Mouse (Mus musculus) heart, embryonic 16.5 days (tissue): Measurements from ENCODE around the gene Col4a2. TPM values are rescaled to one million over a fixed set of nuclear protein-coding genes. Genes with fewer than 3 reads are reported as not detected.

Experiments used
- ATAC-seq: fragments of 200-750 bp; cut with Nextera tagmentation; replicated peaks from 2 replicates; pipeline ENCODE4 v1.8.0; 2017; ENCODE audit warnings: moderate number of reproducible peaks; ENCODE audit not compliant: insufficient read depth, low FRiP score; ENCODE audit errors: extremely low read depth
- H3K27ac ChIP-seq: fragments of 300-500 bp; sonication (generic); 2 replicates; pipeline ENCODE4 v1.5.1; 2014; ENCODE audit warnings: mild to moderate bottlenecking, low read length, control low read depth, moderate library complexity
- H3K27me3 ChIP-seq: fragments of 300-500 bp; sonication (generic); 2 replicates; pipeline ENCODE4 v1.6.1; 2014; ENCODE audit warnings: low read length, mixed read lengths; ENCODE audit not compliant: control insufficient read depth, insufficient read depth
- H3K36me3 ChIP-seq: fragments of 300-500 bp; sonication (generic); 2 replicates; pipeline ENCODE4 v1.6.1; 2014; ENCODE audit not compliant: control insufficient read depth, insufficient read depth
- H3K4me1 ChIP-seq: fragments of 300-500 bp; sonication (generic); 2 replicates; pipeline ENCODE4 v1.6.1; 2014; ENCODE audit warnings: low read length, mixed read lengths; ENCODE audit not compliant: control insufficient read depth, insufficient read depth
- H3K4me2 ChIP-seq: fragments of 300-500 bp; sonication (generic); 2 replicates; pipeline ENCODE4 v1.6.1; 2014; ENCODE audit warnings: low read depth, mild to moderate bottlenecking, control low read depth, low read length
- H3K4me3 ChIP-seq: fragments of 300-500 bp; sonication (generic); 2 replicates; pipeline ENCODE4 v1.5.1; 2014; ENCODE audit warnings: mild to moderate bottlenecking, control low read depth, low read length
- H3K9ac ChIP-seq: fragments of 300-500 bp; sonication (generic); 2 replicates; pipeline ENCODE4 v1.6.1; 2014; ENCODE audit warnings: low read length, control low read depth
- H3K9me3 ChIP-seq: fragments of 300-500 bp; sonication (generic); replicated peaks from 2 replicates; pipeline ENCODE4 v1.6.1; 2016; ENCODE audit warnings: low read length; ENCODE audit not compliant: control insufficient read depth
- WGBS: fragments of 180-500 bp; shearing (Covaris S2); extraction: QIAGEN DNeasy Blood & Tissue Kit; methylation state at CpG from one replicate; pipeline ENCODE4 v1.1.7; 2014; 5-methylcytosine and 5-hydroxymethylcytosine counted together
- polyA plus RNA-seq: library from polyadenylated mRNA; unstranded; fragments of >200 nt; fragmentation: Nextera tagmentation; extraction: Ambion mirVana; gene quantifications from 2 replicates; pipeline ENCODE4 v1.2.1, GENCODE M21; 2015

Col4a2 gene
- polyA plus RNA-seq, 1 experiment from 2014 or later, result 80.1 TPM

- H3K9me3 ChIP-seq, result no peaks in the 10 kb centered on the region
Measured at GRCm38 (mm10) chr8:11457278-11457677, 144.7 kb downstream of the Col4a2 start.

DNA sequence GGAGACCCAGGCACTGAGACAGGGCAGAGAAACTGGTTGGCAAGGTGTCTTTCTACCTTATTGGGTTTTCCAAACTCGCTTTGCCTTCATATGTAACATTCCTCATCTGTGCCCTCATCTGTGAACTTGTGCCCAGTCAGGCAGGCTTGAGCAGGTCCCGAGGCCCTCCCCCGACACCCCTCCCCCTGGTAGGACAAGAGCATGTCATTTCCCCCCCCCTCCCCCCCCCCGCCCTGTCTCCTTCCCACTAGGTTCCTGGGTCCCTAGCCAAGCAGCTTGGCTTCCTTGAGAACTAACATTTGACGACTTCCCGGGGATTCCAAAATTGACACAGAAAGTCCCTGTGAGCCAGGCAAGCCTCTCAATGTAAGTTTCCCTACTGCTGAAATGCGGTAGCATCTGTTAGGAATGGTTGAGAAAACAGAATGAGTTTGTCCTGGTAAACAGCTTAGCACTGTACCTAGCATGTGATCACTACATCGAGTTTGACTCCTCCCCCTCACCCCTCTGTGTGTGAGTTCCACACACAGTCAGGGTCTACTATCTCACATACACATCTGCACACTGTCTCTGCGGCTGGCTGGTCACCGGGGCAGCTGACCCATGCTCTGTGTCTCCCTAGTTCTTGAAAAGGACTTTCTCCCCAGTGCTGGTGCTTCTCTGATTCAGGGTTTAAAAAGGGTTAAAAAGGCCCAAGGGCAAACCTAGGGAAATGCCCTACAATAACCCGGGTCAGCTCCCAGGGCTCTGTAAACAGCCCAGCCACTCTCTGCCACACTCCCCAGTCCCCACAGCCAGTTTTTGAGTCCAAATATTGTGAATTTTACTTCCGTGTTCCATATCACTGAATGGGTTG, 145.6 kb downstream of the Col4a2 start:
- Histone ChIP-seq H3K4me2 (no peak overlapping the region), H3K4me1 (peaks cover 40% of the 10 kb centered on the region), H3K27me3 (no peaks in the 10 kb centered on the region), H3K36me3 (0 out of 2 replicates have a peak, but pooled peaks cover 3% of the 10 kb centered on the region), H3K27ac (peak overlapping the region; percentile 78), H3K4me3 (no peak overlapping the region), H3K9me3 (no peaks in the 10 kb centered on the region), H3K9ac (no peak overlapping the region)
- WGBS, result 35% methylated on average over 12 of the region's 12 CpGs
- ATAC-seq, result no peak

More at GRCm38 (mm10) chr8:11457278-11457677, 144.7 kb downstream of the Col4a2 start:
- H3K4me2 ChIP-seq, result no peak overlapping the region
- H3K36me3 ChIP-seq, result 0 out of 2 replicates have a peak, but pooled peaks cover 3% of the 10 kb centered on the region
- WGBS, result 43% methylated on average over 3 of the region's 3 CpGs
- H3K27me3 ChIP-seq, result no peaks in the 10 kb centered on the region
- H3K4me1 ChIP-seq, result peaks cover 43% of the 10 kb centered on the region
- H3K4me3 ChIP-seq, result no peak overlapping the region
- H3K9ac ChIP-seq, result 0 out of 2 replicates have a peak overlapping the region, but pooled peaks have one; percentile 39
- peak overlapping the region; percentile 78 for H3K27ac ChIP-seq
- no peak for ATAC-seq

DNA sequence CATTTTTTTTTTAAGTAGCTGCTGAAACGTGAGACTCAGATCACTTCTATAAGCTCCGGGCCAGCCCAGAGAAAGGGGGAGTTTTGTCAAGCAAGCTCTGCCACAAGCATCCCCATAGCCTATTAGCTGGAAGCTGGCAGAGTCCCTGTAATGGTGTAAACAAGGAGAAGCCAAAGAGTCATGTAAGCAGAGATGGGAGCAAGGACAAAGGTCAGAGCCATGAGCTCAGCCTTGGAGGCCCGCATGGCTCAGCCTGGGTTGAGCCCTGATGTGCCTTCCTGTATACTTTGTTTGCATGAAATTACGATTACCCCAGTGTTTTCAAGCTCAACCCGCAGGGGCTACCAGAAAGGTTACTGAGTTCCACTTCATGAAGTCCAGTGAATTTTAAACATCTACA, 146.4 kb downstream of the Col4a2 start:
- Histone ChIP-seq H3K4me2 (no peak overlapping the region), H3K27ac (peak overlapping the region; percentile 54; the same call in 1 of the 2 replicates), H3K4me1 (peaks cover 46% of the 10 kb centered on the region), H3K4me3 (no peak overlapping the region), H3K9ac (no peak overlapping the region), H3K36me3 (no peaks in the 10 kb centered on the region), H3K27me3 (no peaks in the 10 kb centered on the region), H3K9me3 (no peaks in the 10 kb centered on the region)
- ATAC-seq, result no peak
- 53% methylated on average over 5 of the region's 5 CpGs for WGBS

- H3K4me3 ChIP-seq, result no peak overlapping the region
- peaks cover 54% of the 10 kb centered on the region for H3K4me1 ChIP-seq
- H3K4me2 ChIP-seq, result no peak overlapping the region
- 0 out of 2 replicates have a peak overlapping the region, but pooled peaks have one; percentile 12 for H3K27ac ChIP-seq
- ATAC-seq, result no peak
- WGBS, result 10% methylated on average over 2 of the region's 2 CpGs
- H3K36me3 ChIP-seq, result no peaks in the 10 kb centered on the region
- no peaks in the 10 kb centered on the region for H3K9me3 ChIP-seq
- H3K27me3 ChIP-seq, result no peaks in the 10 kb centered on the region
- H3K9ac ChIP-seq, result no peak overlapping the region
Measured at GRCm38 (mm10) chr8:11460934-11461333, 148.3 kb downstream of the Col4a2 start.

DNA sequence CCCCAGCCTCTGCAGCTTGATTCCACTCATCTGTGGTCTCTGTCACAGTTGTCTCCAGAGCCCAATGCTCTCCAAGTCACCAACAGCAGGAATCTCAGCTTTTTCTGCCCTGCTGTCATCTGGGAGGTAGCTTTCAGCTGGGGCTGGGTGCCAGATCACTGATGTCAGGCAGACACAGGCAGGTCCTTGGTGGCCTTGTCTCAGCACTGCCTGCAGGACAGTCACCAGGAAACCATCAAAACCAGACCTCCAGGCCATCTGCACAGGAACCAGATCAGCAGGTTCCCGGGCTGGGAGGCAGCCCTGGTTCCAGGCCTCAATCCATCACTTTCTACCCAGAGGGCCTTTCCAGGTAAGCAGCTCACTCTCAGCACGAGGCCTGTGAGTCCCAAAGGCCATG, 149.2 kb downstream of the Col4a2 start:
- Histone ChIP-seq H3K9ac (0 out of 2 replicates have a peak overlapping the region, but pooled peaks have one; percentile 17), H3K27ac (peak overlapping the region; percentile 20; the same call in 1 of the 2 replicates), H3K27me3 (no peaks in the 10 kb centered on the region), H3K4me1 (peaks cover 54% of the 10 kb centered on the region), H3K4me2 (no peak overlapping the region), H3K36me3 (no peaks in the 10 kb centered on the region), H3K4me3 (no peak overlapping the region), H3K9me3 (no peaks in the 10 kb centered on the region)
- no peak for ATAC-seq
- 30% methylated on average over 2 of the region's 2 CpGs for WGBS

DNA sequence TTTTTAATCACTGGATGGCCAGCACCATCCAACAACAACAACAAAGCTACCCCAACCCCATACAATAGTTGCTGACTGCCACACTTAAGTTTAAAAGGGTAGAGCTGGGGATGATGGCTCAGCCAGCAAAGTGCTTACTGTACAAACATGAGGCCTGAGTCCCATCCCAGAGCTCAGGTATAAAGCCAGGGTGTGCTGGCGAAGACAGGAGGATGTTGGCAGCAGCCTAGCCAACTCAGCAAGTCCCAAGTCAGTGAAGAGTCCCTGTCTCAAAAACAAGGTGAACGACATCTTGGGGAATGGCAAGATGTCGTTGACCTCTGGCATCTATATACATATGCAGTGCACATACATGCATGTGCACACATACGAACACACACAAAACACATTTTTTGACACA, 150.0 kb downstream of the Col4a2 start:
- no peak for ATAC-seq
- no peak overlapping the region for H3K9ac ChIP-seq
- H3K27me3 ChIP-seq, result no peaks in the 10 kb centered on the region
- no peak overlapping the region for H3K4me2 ChIP-seq
- H3K4me1 ChIP-seq, result peaks cover 47% of the 10 kb centered on the region
- 94% methylated on average over 4 of the region's 4 CpGs for WGBS
- 0 out of 2 replicates have a peak, but pooled peaks cover 5% of the 10 kb centered on the region for H3K9me3 ChIP-seq
- no peak overlapping the region for H3K4me3 ChIP-seq
- no peak overlapping the region for H3K27ac ChIP-seq
- peaks cover 3% of the 10 kb centered on the region for H3K36me3 ChIP-seq

DNA sequence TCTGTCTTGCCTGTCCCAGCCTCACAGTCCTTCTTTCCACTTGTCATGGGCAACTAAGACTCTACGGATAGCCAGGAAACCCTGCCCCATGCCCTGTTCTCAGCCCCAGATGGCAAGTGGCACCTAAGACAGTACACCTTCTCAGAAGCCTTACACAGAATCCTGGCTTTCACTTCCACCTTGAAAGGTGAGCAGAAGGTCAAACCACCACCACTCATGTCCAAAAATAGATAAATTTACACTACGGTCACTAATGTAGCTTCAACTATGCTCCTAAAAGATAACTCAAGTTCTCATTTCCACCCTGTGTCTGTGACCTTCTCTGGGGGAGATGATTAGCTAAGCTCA, 150.9 kb downstream of the Col4a2 start:
- peaks cover 8% of the 10 kb centered on the region for H3K36me3 ChIP-seq
- H3K4me1 ChIP-seq, result peaks cover 38% of the 10 kb centered on the region
- no peak overlapping the region for H3K4me2 ChIP-seq
- 45% methylated on average over 2 of the region's 2 CpGs for WGBS
- H3K9ac ChIP-seq, result no peak overlapping the region
- no peak for ATAC-seq
- H3K9me3 ChIP-seq, result 0 out of 2 replicates have a peak, but pooled peaks cover 5% of the 10 kb centered on the region
- H3K27me3 ChIP-seq, result no peaks in the 10 kb centered on the region
- H3K4me3 ChIP-seq, result no peak overlapping the region
- peak overlapping the region; percentile 62 for H3K27ac ChIP-seq

- H3K9ac ChIP-seq, result no peak overlapping the region
- 0 out of 2 replicates have a peak, but pooled peaks cover 5% of the 10 kb centered on the region for H3K9me3 ChIP-seq
- peaks cover 8% of the 10 kb centered on the region for H3K36me3 ChIP-seq
- 66% methylated on average over 12 of the region's 12 CpGs for WGBS
- H3K4me3 ChIP-seq, result no peak overlapping the region
- peaks cover 34% of the 10 kb centered on the region for H3K4me1 ChIP-seq
- no peaks in the 10 kb centered on the region for H3K27me3 ChIP-seq
- peak overlapping the region; percentile 62 for H3K27ac ChIP-seq
- H3K4me2 ChIP-seq, result no peak overlapping the region
- no peak; the same call in 1 of the 2 replicates for ATAC-seq
Measured at GRCm38 (mm10) chr8:11463889-11464706, 151.5 kb downstream of the Col4a2 start.

DNA sequence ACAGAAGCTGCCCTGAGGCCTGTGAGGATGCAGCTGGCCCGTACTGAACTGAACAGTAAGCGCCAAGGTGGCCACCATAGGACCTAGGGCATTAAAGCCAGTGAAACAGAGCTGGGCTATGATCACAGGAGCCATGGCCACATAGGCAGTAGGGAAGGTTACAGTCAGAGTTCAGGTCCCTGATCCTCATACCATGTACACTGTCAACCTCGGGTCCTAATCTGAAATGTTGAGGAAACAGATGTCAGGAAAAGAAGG, 152.0 kb downstream of the Col4a2 start:
- H3K4me1 ChIP-seq, result peaks cover 36% of the 10 kb centered on the region
- H3K27me3 ChIP-seq, result no peaks in the 10 kb centered on the region
- no peak overlapping the region for H3K4me3 ChIP-seq
- no peak overlapping the region for H3K4me2 ChIP-seq
- 0 out of 2 replicates have a peak, but pooled peaks cover 5% of the 10 kb centered on the region for H3K9me3 ChIP-seq
- H3K9ac ChIP-seq, result no peak overlapping the region
- no peak overlapping the region for H3K27ac ChIP-seq
- 67% methylated on average over 3 of the region's 3 CpGs for WGBS
- H3K36me3 ChIP-seq, result peaks cover 8% of the 10 kb centered on the region
- ATAC-seq, result no peak
